Mouse (Mus musculus): ENCODE data around the gene Rhbdf1. TPM values are rescaled to one million over a fixed set of nuclear protein-coding genes. Genes with fewer than 3 reads are reported as not detected.

Rhbdf1 gene
- 54.8 and 58.5 TPM in 2 replicates for polyA plus RNA-seq (2015; fragmentation: Nextera tagmentation; extraction: Ambion mirVana)

- peak within 1 kb of the TSS; percentile 73 for H3K4me2 ChIP-seq (replicated peaks; ENCODE audit: low read depth, low read length)
- peak within 1 kb of the TSS; percentile 97 for H3K9ac ChIP-seq (replicated peaks; ENCODE audit: low read depth)
- H3K4me3 ChIP-seq (ENCODE audit: low read depth, low read length), result peak within 1 kb of the TSS; percentile 93
- ATAC-seq (peak; percentile 72), DNase-seq (ENCODE audit: low spot score) (peak; percentile 86)
- no peaks in the 10 kb centered on the region for H3K9me3 ChIP-seq (ENCODE audit: low read length)
- peaks cover 45% of the 10 kb centered on the region for H3K4me1 ChIP-seq (ENCODE audit: insufficient read depth, low read depth, low read length)
- WGBS, result 5% methylated on average over 44 of the region's 72 CpGs
- H3K36me3 ChIP-seq (ENCODE audit: insufficient read depth, low read length), result no peaks in the 10 kb centered on the region
- H3K27me3 ChIP-seq (replicated peaks; ENCODE audit: insufficient read depth, low read length), result no peaks in the 10 kb centered on the region
- peak within 1 kb of the TSS; percentile 96 for H3K27ac ChIP-seq (ENCODE audit: low read length)
- TF ChIP-seq EP300 (IDR thresholded peaks at IDR 0.05), result no peak
- TF ChIP-seq CTCF (IDR thresholded peaks at IDR 0.05), result no peak
Measured at GRCm38 (mm10) chr11:32221951-32222409, at the start of gene Rhbdf1. Gene Rhbdf1 (minus strand): TSS chr11:32222300.

DNA sequence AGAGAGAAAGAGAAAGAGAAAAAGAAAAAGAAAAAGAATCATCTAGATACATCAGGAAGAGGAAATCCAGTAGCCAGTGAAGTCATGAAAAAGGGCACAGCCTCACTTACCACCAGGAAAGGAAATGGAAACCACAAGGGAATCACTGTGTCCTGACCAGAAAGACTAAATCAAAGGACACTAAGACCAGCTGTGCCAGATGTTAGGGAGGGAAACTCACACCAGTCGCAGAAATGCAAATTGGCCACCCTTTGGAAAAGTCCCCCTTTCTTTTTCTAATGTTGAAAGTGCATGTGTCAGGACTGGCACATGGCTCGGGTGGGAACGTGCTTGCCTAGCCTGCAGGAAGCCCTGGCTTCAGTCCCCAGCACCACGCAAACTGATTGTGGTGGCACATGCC, 49.1 kb upstream of the Rhbdf1 start:
- ATAC-seq (no peak), DNase-seq (ENCODE audit: low spot score) (no peak)
- no peak overlapping the region for H3K4me3 ChIP-seq (ENCODE audit: low read depth, low read length)
- TF ChIP-seq CTCF (IDR thresholded peaks at IDR 0.05), result no peak
- no peak overlapping the region for H3K9ac ChIP-seq (replicated peaks; ENCODE audit: low read depth)
- H3K4me2 ChIP-seq (replicated peaks; ENCODE audit: low read depth, low read length), result no peak overlapping the region
- WGBS, result 39% methylated on average over 4 of the region's 4 CpGs
- H3K27me3 ChIP-seq (replicated peaks; ENCODE audit: insufficient read depth, low read length), result no peaks in the 10 kb centered on the region
- no peak overlapping the region for H3K27ac ChIP-seq (ENCODE audit: low read length)
- H3K9me3 ChIP-seq (ENCODE audit: low read length), result no peaks in the 10 kb centered on the region
- H3K36me3 ChIP-seq (ENCODE audit: insufficient read depth, low read length), result no peaks in the 10 kb centered on the region
- peaks cover 5% of the 10 kb centered on the region; the same call in 1 of the 2 replicates for H3K4me1 ChIP-seq (ENCODE audit: insufficient read depth, low read depth, low read length)

DNA sequence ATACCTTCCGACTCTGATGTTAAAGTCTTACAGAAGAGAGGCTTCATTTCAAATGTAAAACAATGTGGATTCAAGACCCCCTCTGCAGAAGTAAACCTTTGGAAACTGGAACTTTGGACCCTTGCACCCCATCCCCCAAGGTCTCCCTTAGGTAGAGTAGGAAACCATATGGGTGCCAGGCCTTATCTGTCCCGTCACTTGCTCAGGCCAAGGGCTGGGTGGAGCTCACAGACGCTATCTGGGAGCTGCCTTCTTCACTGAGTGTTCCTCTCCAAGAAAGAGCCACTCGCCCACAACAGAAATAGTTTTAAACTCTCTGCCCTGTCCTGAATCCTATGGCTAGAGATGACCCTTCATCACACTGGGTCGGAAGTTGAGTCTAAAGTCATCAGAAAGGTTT, 46.9 kb upstream of the Rhbdf1 start:
- no peaks in the 10 kb centered on the region for H3K9me3 ChIP-seq (ENCODE audit: low read length)
- ATAC-seq (no peak), DNase-seq (ENCODE audit: low spot score) (no peak)
- no peak overlapping the region for H3K4me3 ChIP-seq (ENCODE audit: low read depth, low read length)
- H3K9ac ChIP-seq (replicated peaks; ENCODE audit: low read depth), result no peak overlapping the region
- no peaks in the 10 kb centered on the region for H3K27me3 ChIP-seq (replicated peaks; ENCODE audit: insufficient read depth, low read length)
- no peak overlapping the region for H3K4me2 ChIP-seq (replicated peaks; ENCODE audit: low read depth, low read length)
- no peaks in the 10 kb centered on the region for H3K36me3 ChIP-seq (ENCODE audit: insufficient read depth, low read length)
- no peak for TF ChIP-seq EP300 (IDR thresholded peaks at IDR 0.05)
- TF ChIP-seq CTCF (IDR thresholded peaks at IDR 0.05), result no peak
- peaks cover 5% of the 10 kb centered on the region; the same call in 1 of the 2 replicates for H3K4me1 ChIP-seq (ENCODE audit: insufficient read depth, low read depth, low read length)
- 72% methylated on average over 5 of the region's 5 CpGs for WGBS
- no peak overlapping the region for H3K27ac ChIP-seq (ENCODE audit: low read length)

- Histone ChIP-seq H3K4me2 (replicated peaks; ENCODE audit: low read depth, low read length) (peak overlapping the region; percentile 64), H3K36me3 (ENCODE audit: insufficient read depth, low read length) (no peaks in the 10 kb centered on the region), H3K27me3 (replicated peaks; ENCODE audit: insufficient read depth, low read length) (no peaks in the 10 kb centered on the region), H3K27ac (ENCODE audit: low read length) (peak overlapping the region; percentile 90; the same call in 1 of the 2 replicates), H3K9me3 (ENCODE audit: low read length) (no peaks in the 10 kb centered on the region), H3K4me3 (ENCODE audit: low read depth, low read length) (peak overlapping the region; percentile 67), H3K9ac (replicated peaks; ENCODE audit: low read depth) (no peak overlapping the region), H3K4me1 (ENCODE audit: insufficient read depth, low read depth, low read length) (peaks cover 5% of the 10 kb centered on the region; the same call in 1 of the 2 replicates)
- TF ChIP-seq CTCF (IDR thresholded peaks at IDR 0.05) (no peak), EP300 (IDR thresholded peaks at IDR 0.05) (no peak; the same call in 1 of the 2 replicates)
- DNase-seq (ENCODE audit: low spot score) (no peak), ATAC-seq (peak; percentile 26)
- WGBS, result 20% methylated on average over 5 of the region's 5 CpGs
Measured at GRCm38 (mm10) chr11:32267964-32268363, 45.9 kb upstream of the Rhbdf1 start.

GRCm38 (mm10) chr11:32267188-32267884, 45.2 kb upstream of the Rhbdf1 start, which contains the start of gene Nprl3:
Gene Nprl3 (minus strand): TSS chr11:32267707.
- Histone ChIP-seq H3K4me3 (ENCODE audit: low read depth, low read length) (peak within 1 kb of the TSS; percentile 67), H3K36me3 (ENCODE audit: insufficient read depth, low read length) (no peaks in the 10 kb centered on the region), H3K27ac (ENCODE audit: low read length) (peak within 1 kb of the TSS; percentile 90), H3K9ac (replicated peaks; ENCODE audit: low read depth) (peak within 1 kb of the TSS; percentile 88), H3K4me1 (ENCODE audit: insufficient read depth, low read depth, low read length) (peaks cover 5% of the 10 kb centered on the region; the same call in 1 of the 2 replicates), H3K27me3 (replicated peaks; ENCODE audit: insufficient read depth, low read length) (no peaks in the 10 kb centered on the region), H3K9me3 (ENCODE audit: low read length) (no peaks in the 10 kb centered on the region), H3K4me2 (replicated peaks; ENCODE audit: low read depth, low read length) (peak within 1 kb of the TSS; percentile 64)
- ATAC-seq, result peak; percentile 100
- under 1% methylated on average over 53 of the region's 54 CpGs for WGBS
- peak; percentile 97 for DNase-seq (ENCODE audit: low spot score)
- TF ChIP-seq EP300 (IDR thresholded peaks at IDR 0.05) (no peak), CTCF (IDR thresholded peaks at IDR 0.05) (peak; percentile 21)

DNA sequence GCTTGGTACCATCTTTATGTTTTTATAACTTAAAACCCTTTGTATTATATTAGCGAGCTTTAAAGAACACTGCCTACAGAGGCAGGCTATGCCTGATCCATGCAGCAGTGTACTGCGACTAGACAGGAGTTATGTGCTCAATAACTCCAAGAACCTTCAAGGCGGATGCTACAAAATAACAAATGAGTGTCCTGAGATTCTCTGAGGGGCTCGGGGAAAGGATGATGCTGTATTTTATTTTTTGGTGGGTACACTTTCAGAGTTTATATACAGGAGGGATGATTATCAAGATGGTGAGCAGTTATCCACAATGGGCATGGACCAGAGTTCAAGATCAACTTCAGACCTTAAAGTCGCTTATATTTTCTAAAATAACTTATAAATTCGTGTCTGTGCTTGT, 44.7 kb upstream of the Rhbdf1 start:
- Histone ChIP-seq H3K4me3 (ENCODE audit: low read depth, low read length) (peak overlapping the region; percentile 67), H3K4me1 (ENCODE audit: insufficient read depth, low read depth, low read length) (peaks cover 5% of the 10 kb centered on the region; the same call in 1 of the 2 replicates), H3K36me3 (ENCODE audit: insufficient read depth, low read length) (no peaks in the 10 kb centered on the region), H3K27ac (ENCODE audit: low read length) (peak overlapping the region; percentile 90), H3K27me3 (replicated peaks; ENCODE audit: insufficient read depth, low read length) (no peaks in the 10 kb centered on the region), H3K4me2 (replicated peaks; ENCODE audit: low read depth, low read length) (peak overlapping the region; percentile 64), H3K9ac (replicated peaks; ENCODE audit: low read depth) (peak overlapping the region; percentile 88), H3K9me3 (ENCODE audit: low read length) (no peaks in the 10 kb centered on the region)
- no peak for TF ChIP-seq CTCF (IDR thresholded peaks at IDR 0.05)
- TF ChIP-seq EP300 (IDR thresholded peaks at IDR 0.05), result no peak
- ATAC-seq (no peak), DNase-seq (ENCODE audit: low spot score) (no peak)
- 19% methylated on average over 6 of the region's 6 CpGs for WGBS
